Mouse (Mus musculus) adrenal gland, adult 2 months (tissue): ENCODE measurements at regions not wholly inside any gene's neighbourhood (a gene's known extent, or its start where the extent isn't known, plus 50 kb on each side); places are given as distances from the start of the nearest gene placed in this dataset.

ENCODE experiments used
- DNase-seq: peaks from one replicate; pipeline ENCODE4 v3.0.0; 2021

DNA sequence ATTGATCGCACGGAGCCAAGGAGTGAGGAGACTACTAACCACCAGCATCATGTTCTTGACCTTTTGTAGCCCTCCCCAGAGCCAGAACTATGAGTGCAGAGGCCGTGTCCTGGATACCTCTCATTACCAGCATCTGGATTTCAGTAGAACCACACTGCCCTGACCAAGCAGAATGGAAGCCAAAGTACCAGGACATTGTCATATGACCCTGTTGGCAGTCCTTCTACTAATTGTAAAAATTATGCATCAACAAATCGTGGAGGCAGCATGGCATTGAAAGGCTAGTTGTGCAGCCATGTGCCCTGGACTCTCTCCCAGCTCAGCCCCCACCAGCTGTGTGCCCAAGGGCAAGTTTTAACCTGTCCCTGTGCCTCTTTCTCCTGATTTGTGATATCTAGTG lies 135.6 kb upstream of the Dock1 start:
- peak; percentile 46 for DNase-seq

GRCm38 (mm10) chr7:134541699-134542098 lies 128.8 kb upstream of the Dock1 start:
- no peak for DNase-seq

DNA sequence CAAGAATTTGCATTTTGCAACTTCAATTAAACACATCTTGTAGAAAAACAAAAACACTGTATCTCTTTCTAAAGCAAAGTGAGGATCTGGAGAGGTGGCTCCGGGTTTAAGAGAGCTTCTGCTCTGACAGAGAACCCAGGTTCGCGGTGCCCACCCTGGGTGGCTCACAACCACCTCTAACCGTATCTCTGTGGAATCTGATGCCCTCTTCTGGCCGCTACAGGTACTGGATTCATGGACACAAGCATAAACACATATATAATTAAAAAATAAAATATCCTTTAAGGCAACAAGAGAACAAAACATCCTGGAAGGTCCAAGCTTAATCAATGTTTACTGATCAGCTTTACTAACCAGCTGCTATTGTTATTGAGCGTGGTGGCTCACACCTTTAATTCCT lies 124.3 kb upstream of the Dock1 start:
- DNase-seq: no peak

- DNase-seq: no peak
Measured at GRCm38 (mm10) chr7:134549286-134549919, 121.1 kb upstream of the Dock1 start.

GRCm38 (mm10) chr7:134550221-134550809 lies 120.1 kb upstream of the Dock1 start:
- DNase-seq: no peak

DNA sequence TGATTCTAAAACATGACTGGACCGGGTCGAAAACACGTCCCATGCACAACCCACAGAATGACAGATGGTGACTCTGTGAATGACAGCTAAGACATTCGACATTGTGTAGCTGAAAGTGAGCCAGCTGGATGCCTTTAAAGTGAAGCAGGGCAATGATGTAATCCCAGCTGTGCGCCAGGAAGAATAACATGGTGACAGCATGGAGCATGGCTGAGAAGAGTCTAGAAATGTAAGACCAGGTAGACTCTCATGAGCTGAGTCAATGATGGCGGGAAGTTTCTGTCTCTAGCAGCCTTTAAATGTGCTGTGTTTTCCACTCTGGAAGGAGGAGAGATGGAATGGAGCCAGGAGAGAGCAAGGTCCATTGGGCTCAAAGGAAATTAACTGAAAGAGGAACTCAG lies 118.4 kb upstream of the Dock1 start:
- peak; percentile 64 for DNase-seq

DNA sequence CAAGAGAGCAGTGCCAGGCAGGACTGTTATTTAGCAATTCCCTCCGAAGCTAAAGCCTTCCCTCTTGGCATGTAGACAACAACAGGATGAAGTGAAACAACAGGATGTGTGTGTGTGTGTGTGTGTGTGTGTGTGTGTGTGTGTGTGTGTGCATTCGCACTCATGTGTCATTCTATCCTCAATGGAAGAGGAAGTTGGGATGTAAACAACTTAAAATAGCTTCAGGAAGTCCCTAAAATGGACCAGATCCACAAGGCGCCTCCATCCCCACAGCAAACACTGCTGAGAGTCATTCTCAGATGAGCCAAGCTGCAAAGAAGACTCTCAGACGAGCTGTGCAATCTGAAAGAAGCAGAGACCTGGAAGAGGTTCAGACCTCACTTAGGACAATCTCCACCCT lies 114.4 kb upstream of the Dock1 start:
- no peak for DNase-seq

GRCm38 (mm10) chr7:134566322-134566721 lies 104.1 kb upstream of the Dock1 start:
- DNase-seq: peak; percentile 84

DNA sequence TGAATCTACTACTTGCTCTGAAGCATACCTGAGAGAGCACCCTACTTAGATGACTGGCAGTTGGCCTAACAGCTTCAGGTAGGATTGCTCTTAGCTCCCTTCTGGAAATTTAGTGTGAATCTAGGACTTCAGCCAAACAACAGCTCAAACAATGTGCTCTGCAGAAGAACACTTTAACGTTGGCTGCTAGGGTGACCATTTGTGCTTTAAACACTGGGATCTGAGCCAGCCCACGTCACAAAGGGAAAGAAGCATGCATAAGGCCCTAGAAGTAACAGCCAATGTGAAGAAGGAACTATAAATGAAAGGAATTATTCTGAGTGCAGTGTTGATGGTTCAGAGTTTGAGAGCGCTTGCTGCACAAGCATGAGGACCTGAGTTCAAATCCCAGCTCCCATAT lies 101.2 kb upstream of the Dock1 start:
- DNase-seq: no peak

GRCm38 (mm10) chr7:134570176-134570810 lies 100.2 kb upstream of the Dock1 start:
- DNase-seq: peak; percentile 35

GRCm38 (mm10) chr7:134581746-134582145 lies 88.7 kb upstream of the Dock1 start:
- DNase-seq: peak; percentile 58

DNA sequence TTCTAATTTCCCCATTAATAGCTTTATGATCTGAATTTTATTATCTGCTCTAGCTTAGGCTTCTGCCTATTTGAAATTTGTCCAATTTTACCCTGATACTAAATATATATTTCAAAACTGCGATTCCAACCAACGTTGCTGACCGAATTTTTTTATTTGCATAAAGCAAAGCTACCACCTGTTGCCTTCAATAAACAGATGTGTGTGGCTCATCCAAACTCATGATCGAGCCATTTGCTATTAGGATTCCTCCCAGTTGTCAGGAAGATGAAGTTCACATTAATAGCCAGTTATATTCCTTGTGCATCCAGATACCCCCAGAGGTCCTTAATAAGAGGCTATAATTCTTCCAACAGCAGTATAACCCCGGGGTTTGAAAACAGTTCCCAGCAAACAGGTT lies 85.0 kb upstream of the Dock1 start:
- no peak for DNase-seq

GRCm38 (mm10) chr7:134586990-134587389 lies 83.5 kb upstream of the Dock1 start:
- no peak for DNase-seq

DNA sequence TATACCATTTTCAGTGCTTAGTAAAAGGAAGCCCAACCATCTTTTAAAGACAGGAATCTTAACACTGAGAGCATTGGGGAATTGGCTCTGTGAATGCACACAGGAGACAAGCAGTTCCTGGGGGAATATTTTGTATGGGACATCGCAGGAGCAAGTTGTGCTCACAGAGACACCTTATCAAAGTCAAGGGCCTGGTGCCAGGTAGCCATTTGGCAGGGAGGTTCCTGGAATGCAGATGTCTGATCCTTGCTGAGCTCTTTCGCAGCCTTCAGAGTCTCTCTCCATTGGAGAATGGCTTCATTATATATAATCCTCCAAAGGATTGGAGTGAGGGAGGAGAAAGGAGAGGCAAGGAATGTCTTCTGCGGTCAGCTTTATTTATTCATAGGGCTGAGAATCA lies 62.6 kb upstream of the Dock1 start:
- no peak for DNase-seq

DNA sequence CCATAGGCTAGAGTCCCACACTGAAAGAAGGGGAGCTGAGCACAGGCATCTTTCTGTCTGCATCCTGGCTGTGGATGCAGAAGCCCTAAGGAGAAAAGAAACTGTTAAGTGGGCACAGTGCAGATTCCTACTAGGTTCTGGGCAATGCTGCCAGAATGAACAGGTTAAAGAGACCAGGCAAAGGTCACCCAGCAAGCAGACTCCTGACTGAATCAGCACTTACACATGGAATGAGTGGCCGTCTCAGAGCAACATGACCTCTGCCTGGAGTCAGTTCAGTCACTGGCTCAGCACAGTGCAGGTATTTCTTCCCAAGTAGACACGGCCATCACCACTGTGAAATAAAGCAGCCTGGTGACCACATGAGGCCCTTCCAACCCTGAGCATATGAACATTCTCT lies 60.3 kb upstream of the Dock1 start:
- DNase-seq: no peak

- no peak for DNase-seq
Measured at GRCm38 (mm10) chr7:134611371-134611770, 59.1 kb upstream of the Dock1 start.

GRCm38 (mm10) chr7:134612175-134612633 lies 58.2 kb upstream of the Dock1 start:
- no peak for DNase-seq

GRCm38 (mm10) chr7:134619220-134619975 lies 51.1 kb upstream of the Dock1 start:
- no peak for DNase-seq

- DNase-seq: no peak
Measured at GRCm38 (mm10) chr7:134620006-134620405, 50.4 kb upstream of the Dock1 start.
